Mouse (Mus musculus): ENCODE data around the gene Smim17. TPM values are rescaled to one million over a fixed set of nuclear protein-coding genes. Genes with fewer than 3 reads are reported as not detected.
"Not testable (repeated sequence)": the region's sequence is repeated elsewhere in the genome, so short reads cannot be mapped to it uniquely, and the experiment has no call there.

The Smim17 gene
- polyA plus RNA-seq, 1 experiment from 2014 or later = not detected

GRCm38 (mm10) chr7:6419894-6420293, 21.4 kb downstream of the Smim17 start:
- no peaks in the 10 kb centered on the region; the same call in 1 of the 2 replicates for H3K27me3 ChIP-seq
- no peaks in the 10 kb centered on the region for H3K4me1 ChIP-seq
- no peak overlapping the region for H3K4me2 ChIP-seq
- no peak for ATAC-seq (ENCODE audit: insufficient number of reproducible peaks, insufficient read depth, low FRiP score, low TSS enrichment, low read depth)
- H3K27ac ChIP-seq = no peak overlapping the region
- 80% methylated on average over 6 of the region's 6 CpGs for WGBS
- no peaks in the 10 kb centered on the region for H3K9me3 ChIP-seq
- H3K36me3 ChIP-seq = no peaks in the 10 kb centered on the region
- H3K4me3 ChIP-seq = no peak overlapping the region
- H3K9ac ChIP-seq = no peak overlapping the region

DNA sequence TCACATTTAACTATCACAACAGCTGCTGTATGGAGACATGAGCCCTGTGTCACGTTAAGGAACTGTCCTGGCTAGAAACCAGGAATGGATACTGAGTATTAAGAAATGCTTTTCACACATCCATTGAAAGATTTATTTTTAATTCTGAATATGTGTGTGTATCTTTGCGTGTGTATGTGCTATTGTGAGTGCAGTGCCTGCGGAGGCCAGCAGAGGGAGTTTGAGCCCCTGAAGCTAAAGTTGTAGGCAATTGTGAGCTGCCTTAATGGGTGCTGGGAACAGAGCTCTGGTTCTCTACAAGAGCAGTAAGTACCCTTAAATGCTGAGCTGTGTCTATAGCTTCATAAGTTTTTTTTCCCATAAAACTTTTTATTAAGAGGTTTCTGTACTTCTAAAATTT, 30.9 kb downstream of the Smim17 start:
- H3K27me3 ChIP-seq = no peaks in the 10 kb centered on the region
- no peaks in the 10 kb centered on the region for H3K4me1 ChIP-seq
- no peak overlapping the region for H3K27ac ChIP-seq
- no peak for ATAC-seq (ENCODE audit: insufficient number of reproducible peaks, insufficient read depth, low FRiP score, low TSS enrichment, low read depth)
- WGBS = 84% methylated on average over 3 of the region's 3 CpGs
- 0 out of 2 replicates have a peak, but pooled peaks cover 4% of the 10 kb centered on the region for H3K9me3 ChIP-seq
- no peak overlapping the region for H3K4me3 ChIP-seq
- no peaks in the 10 kb centered on the region for H3K36me3 ChIP-seq
- no peak overlapping the region for H3K4me2 ChIP-seq
- no peak overlapping the region for H3K9ac ChIP-seq

DNA sequence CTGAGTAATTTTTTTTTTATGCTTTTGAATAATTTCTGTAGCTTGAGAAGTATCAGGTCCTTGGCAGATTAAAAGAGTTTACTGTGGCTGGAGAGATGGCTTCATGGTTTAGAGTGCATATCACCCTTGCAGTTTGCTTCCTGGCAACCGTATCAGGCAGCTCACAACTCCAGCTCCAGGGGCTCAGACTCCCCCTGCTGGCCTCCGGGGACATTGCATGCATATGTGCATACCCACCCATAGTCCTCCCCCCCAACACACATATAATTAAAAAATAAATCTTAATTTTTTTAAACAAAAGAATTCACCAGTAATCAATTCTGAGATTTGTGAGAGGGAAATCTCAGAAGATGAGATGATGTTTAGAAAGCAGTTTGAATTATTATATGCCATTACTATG, 31.8 kb downstream of the Smim17 start:
- no peaks in the 10 kb centered on the region for H3K4me1 ChIP-seq
- WGBS = 44% methylated on average over 2 of the region's 2 CpGs
- no peaks in the 10 kb centered on the region for H3K36me3 ChIP-seq
- H3K9ac ChIP-seq = no peak overlapping the region
- 0 out of 2 replicates have a peak, but pooled peaks cover 4% of the 10 kb centered on the region for H3K9me3 ChIP-seq
- no peak for ATAC-seq (ENCODE audit: insufficient number of reproducible peaks, insufficient read depth, low FRiP score, low TSS enrichment, low read depth)
- H3K4me3 ChIP-seq = no peak overlapping the region
- no peak overlapping the region for H3K27ac ChIP-seq
- no peak overlapping the region for H3K4me2 ChIP-seq
- H3K27me3 ChIP-seq = no peaks in the 10 kb centered on the region

DNA sequence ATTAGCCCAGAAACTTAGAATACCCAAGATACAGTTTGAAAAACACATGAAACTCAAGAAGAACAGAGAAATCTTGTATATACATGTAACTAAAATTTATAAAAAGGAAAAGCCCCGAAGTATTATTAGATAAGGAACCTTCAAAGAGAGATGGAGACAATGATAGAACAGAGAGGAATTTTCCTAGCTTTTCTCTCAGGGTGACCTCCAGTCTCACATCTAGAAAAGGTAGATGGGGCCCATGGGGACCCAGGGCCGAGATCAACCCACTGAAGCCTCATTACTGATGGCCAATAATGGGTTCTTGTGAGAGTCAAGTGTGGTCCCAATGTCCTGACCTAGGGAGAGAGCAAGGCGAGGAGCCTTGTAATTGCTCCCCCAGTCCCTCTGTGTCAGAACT, 39.9 kb downstream of the Smim17 start, which contains the start of gene Olfr1344:
TSS of gene Olfr1344 (plus strand) at position 301 of the 400 bp plus-strand sequence.
- Histone ChIP-seq H3K27me3 (no peaks in the 10 kb centered on the region), H3K27ac (no peak within 1 kb of the TSS), H3K4me3 (no peak within 1 kb of the TSS), H3K4me2 (no peak within 1 kb of the TSS), H3K9ac (no peak within 1 kb of the TSS), H3K9me3 (no peaks in the 10 kb centered on the region), H3K4me1 (no peaks in the 10 kb centered on the region), H3K36me3 (no peaks in the 10 kb centered on the region)
- no peak for ATAC-seq (ENCODE audit: insufficient number of reproducible peaks, insufficient read depth, low FRiP score, low TSS enrichment, low read depth)
- 72% methylated on average over 3 of the region's 3 CpGs for WGBS

- no peak overlapping the region for H3K9ac ChIP-seq
- no peaks in the 10 kb centered on the region for H3K36me3 ChIP-seq
- no peaks in the 10 kb centered on the region for H3K4me1 ChIP-seq
- no peak overlapping the region for H3K4me2 ChIP-seq
- H3K27ac ChIP-seq = no peak overlapping the region
- no peaks in the 10 kb centered on the region for H3K27me3 ChIP-seq
- H3K9me3 ChIP-seq = peaks cover 2% of the 10 kb centered on the region; the same call in 1 of the 2 replicates
- ATAC-seq (ENCODE audit: insufficient number of reproducible peaks, insufficient read depth, low FRiP score, low TSS enrichment, low read depth) = no peak
- 71% methylated on average over 2 of the region's 2 CpGs for WGBS
- no peak overlapping the region for H3K4me3 ChIP-seq
Observed at GRCm38 (mm10) chr7:6441173-6441572, 42.7 kb downstream of the Smim17 start.

DNA sequence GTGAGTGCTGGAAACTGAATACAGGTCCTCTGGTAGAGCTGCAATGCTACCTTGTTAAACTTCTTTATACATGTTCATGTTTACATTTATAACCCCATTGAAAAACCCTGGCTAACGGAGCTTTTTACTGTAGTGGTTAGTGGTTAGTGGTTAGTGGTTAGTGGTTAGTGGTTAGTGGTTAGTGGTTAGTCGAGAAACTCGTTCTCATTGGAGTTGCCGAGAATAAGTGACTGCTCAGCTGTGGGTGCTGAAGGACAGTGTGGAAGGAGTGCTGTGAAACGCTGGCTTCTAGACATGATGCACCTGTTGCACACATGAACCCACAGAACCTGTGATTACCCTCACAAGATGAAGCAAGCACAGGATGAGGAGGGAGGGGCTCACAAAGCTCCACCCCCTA, 49.3 kb downstream of the Smim17 start:
- Histone ChIP-seq H3K9me3 (peaks cover 18% of the 10 kb centered on the region; the same call in 1 of the 2 replicates), H3K4me3 (no peak overlapping the region), H3K4me1 (no peaks in the 10 kb centered on the region), H3K9ac (no peak overlapping the region), H3K27me3 (no peaks in the 10 kb centered on the region), H3K4me2 (no peak overlapping the region), H3K36me3 (no peaks in the 10 kb centered on the region), H3K27ac (no peak overlapping the region)
- 88% methylated on average over 5 of the region's 5 CpGs for WGBS
- no peak for ATAC-seq (ENCODE audit: insufficient number of reproducible peaks, insufficient read depth, low FRiP score, low TSS enrichment, low read depth)

DNA sequence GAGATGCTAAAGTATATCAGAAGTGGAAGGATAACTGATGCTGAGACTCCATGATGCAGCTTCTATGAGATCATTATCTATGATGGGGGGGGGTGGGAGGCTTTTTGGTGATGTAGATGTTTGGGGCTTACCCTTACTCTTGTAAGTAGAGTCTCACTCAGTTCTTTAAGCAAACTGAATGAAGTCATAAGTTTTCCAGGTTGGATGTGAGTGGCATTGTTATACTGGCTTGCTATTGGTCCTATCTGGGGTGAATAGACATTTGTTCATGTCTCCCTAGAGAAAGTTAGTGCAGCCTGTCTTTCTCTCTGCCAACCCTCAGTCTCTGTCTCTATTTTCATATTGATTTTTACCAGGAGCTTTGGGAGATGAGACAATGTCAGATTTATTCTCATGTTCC, 57.4 kb downstream of the Smim17 start, which contains the start of gene Olfr1336:
TSS of gene Olfr1336 (plus strand) at position 301 of the 400 bp plus-strand sequence.
- H3K27me3 ChIP-seq = no peaks in the 10 kb centered on the region
- H3K36me3 ChIP-seq = no peaks in the 10 kb centered on the region
- no peak for ATAC-seq (ENCODE audit: insufficient number of reproducible peaks, insufficient read depth, low FRiP score, low TSS enrichment, low read depth)
- H3K9me3 ChIP-seq = peaks cover 5% of the 10 kb centered on the region; the same call in 1 of the 2 replicates
- H3K4me1 ChIP-seq = no peaks in the 10 kb centered on the region
- no peak within 1 kb of the TSS for H3K9ac ChIP-seq
- H3K4me2 ChIP-seq = no peak within 1 kb of the TSS
- no peak within 1 kb of the TSS for H3K4me3 ChIP-seq
- H3K27ac ChIP-seq = no peak within 1 kb of the TSS

- peaks cover 5% of the 10 kb centered on the region; the same call in 1 of the 2 replicates for H3K9me3 ChIP-seq
- no peaks in the 10 kb centered on the region for H3K4me1 ChIP-seq
- WGBS = 47% methylated on average over 3 of the region's 3 CpGs
- no peak overlapping the region for H3K4me3 ChIP-seq
- ATAC-seq (ENCODE audit: insufficient number of reproducible peaks, insufficient read depth, low FRiP score, low TSS enrichment, low read depth) = no peak
- no peak overlapping the region for H3K9ac ChIP-seq
- no peak overlapping the region for H3K4me2 ChIP-seq
- H3K27ac ChIP-seq = no peak overlapping the region
- no peaks in the 10 kb centered on the region for H3K27me3 ChIP-seq
- no peaks in the 10 kb centered on the region for H3K36me3 ChIP-seq
Observed at GRCm38 (mm10) chr7:6456399-6456798, 57.9 kb downstream of the Smim17 start.

DNA sequence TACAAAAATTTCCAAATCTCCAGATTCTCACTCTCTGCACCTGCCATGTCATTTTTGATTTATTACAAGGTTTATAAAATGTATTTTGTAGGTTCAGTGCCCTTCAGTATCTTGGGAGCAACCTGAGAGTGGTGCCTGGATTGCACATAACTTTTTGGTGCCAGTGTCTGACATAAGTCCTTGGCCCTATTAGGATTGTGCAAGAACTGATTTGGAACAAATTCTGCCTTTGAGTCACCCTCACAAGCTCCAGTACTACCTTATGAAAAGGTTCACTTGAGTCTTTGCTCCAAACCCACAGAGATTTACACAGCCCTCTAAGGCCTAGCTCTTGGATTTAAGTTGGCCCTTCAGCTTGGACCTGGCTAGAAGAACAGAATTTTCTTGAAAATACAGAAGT, 68.4 kb downstream of the Smim17 start, which contains the start of gene Olfr1346:
TSS of gene Olfr1346 (plus strand) at position 151 of the 400 bp plus-strand sequence.
- H3K9me3 ChIP-seq = 0 out of 2 replicates have a peak, but pooled peaks cover 3% of the 10 kb centered on the region
- H3K4me3 ChIP-seq = no peak within 1 kb of the TSS
- no peaks in the 10 kb centered on the region for H3K36me3 ChIP-seq
- H3K27me3 ChIP-seq = no peaks in the 10 kb centered on the region
- H3K27ac ChIP-seq = no peak within 1 kb of the TSS
- H3K9ac ChIP-seq = no peak within 1 kb of the TSS
- H3K4me1 ChIP-seq = no peaks in the 10 kb centered on the region
- ATAC-seq (ENCODE audit: insufficient number of reproducible peaks, insufficient read depth, low FRiP score, low TSS enrichment, low read depth) = no peak
- no peak within 1 kb of the TSS for H3K4me2 ChIP-seq

- H3K4me1 ChIP-seq; H3K4me2 ChIP-seq; H3K9ac ChIP-seq; H3K27ac ChIP-seq; H3K36me3 ChIP-seq; ATAC-seq (ENCODE audit: insufficient number of reproducible peaks, insufficient read depth, low FRiP score, low TSS enrichment, low read depth); H3K27me3 ChIP-seq; H3K4me3 ChIP-seq: not testable (repeated sequence)
- WGBS = 82% methylated on average over 2 of the region's 2 CpGs
- H3K9me3 ChIP-seq = peaks cover 12% of the 10 kb centered on the region
Observed at GRCm38 (mm10) chr7:6477633-6478032, 79.1 kb downstream of the Smim17 start.

Measured in embryonic facial prominence, embryonic 13.5 days (tissue).